Mouse (Mus musculus) bone marrow macrophage, adult 2 months (primary cell): ENCODE measurements around the gene Nek7.

Source experiments
- CTCF ChIP-seq: IDR thresholded peaks from 2 replicates; pipeline ENCODE4 v1.5.1; 2012; ENCODE audit warnings: low read depth, mild to moderate bottlenecking, low read length, moderate library complexity
- POLR2A ChIP-seq: IDR thresholded peaks from 2 replicates; pipeline ENCODE4 v1.6.1; 2012; ENCODE audit warnings: mild to moderate bottlenecking, low read depth, low read length, borderline replicate concordance

DNA sequence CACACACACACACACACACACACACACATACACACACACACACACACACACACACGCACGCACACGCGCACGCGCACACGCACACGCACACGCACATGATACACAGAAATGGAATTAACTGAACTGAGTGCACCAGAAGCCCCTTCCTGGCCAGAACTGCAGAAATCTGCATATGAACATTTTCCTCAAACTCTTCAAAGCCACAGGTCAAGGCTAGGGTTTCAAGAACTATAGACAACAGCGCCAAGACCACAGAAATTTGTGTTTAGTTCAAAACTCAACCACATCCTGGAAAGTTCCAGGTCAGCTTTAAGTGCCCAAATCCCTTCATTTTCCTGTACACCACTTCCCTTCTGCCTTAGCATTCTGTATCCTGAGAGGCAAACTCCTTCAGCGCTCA, 21.9 kb downstream of the Nek7 start:
- TF ChIP-seq CTCF (no peak), POLR2A (no peak)
